Mouse (Mus musculus): ENCODE results near the gene Gne. TPM values are rescaled to one million over a fixed set of nuclear protein-coding genes. Genes with fewer than 3 reads are reported as not detected.

Gene Gne
- polyA plus RNA-seq, 1 experiment from 2014 or later: 23.2 TPM

GRCm38 (mm10) chr4:44024241-44024640 is 59.7 kb downstream of the Gne start:
- no peak overlapping the region for H3K4me2 ChIP-seq (ENCODE audit: low read depth)
- WGBS: 96% methylated on average over 6 of the region's 6 CpGs
- DNase-seq (ENCODE audit: low spot score) (no peak), ATAC-seq (ENCODE audit: insufficient read depth, low FRiP score, low TSS enrichment) (no peak)
- no peak overlapping the region for H3K9ac ChIP-seq (ENCODE audit: low read length)
- peaks cover 11% of the 10 kb centered on the region for H3K36me3 ChIP-seq (ENCODE audit: control insufficient read depth, insufficient read depth, low read length)
- no peaks in the 10 kb centered on the region for H3K4me1 ChIP-seq (ENCODE audit: control insufficient read depth, insufficient read depth, low read length)
- no peak overlapping the region for H3K27ac ChIP-seq (ENCODE audit: low read depth, low read length)
- no peak overlapping the region for H3K4me3 ChIP-seq (ENCODE audit: low read depth, low read length)
- no peaks in the 10 kb centered on the region for H3K9me3 ChIP-seq (ENCODE audit: control insufficient read depth, low read length)
- no peaks in the 10 kb centered on the region for H3K27me3 ChIP-seq (ENCODE audit: control insufficient read depth, insufficient read depth, low read length)

GRCm38 (mm10) chr4:44023681-44024080 is 60.3 kb downstream of the Gne start:
- H3K36me3 ChIP-seq (ENCODE audit: control insufficient read depth, insufficient read depth, low read length): peaks cover 11% of the 10 kb centered on the region
- H3K4me2 ChIP-seq (ENCODE audit: low read depth): no peak overlapping the region
- no peak overlapping the region for H3K9ac ChIP-seq (ENCODE audit: low read length)
- ATAC-seq (ENCODE audit: insufficient read depth, low FRiP score, low TSS enrichment) (no peak), DNase-seq (ENCODE audit: low spot score) (no peak)
- no peaks in the 10 kb centered on the region for H3K9me3 ChIP-seq (ENCODE audit: control insufficient read depth, low read length)
- H3K27me3 ChIP-seq (ENCODE audit: control insufficient read depth, insufficient read depth, low read length): no peaks in the 10 kb centered on the region
- no peaks in the 10 kb centered on the region for H3K4me1 ChIP-seq (ENCODE audit: control insufficient read depth, insufficient read depth, low read length)
- WGBS: 97% methylated on average over 9 of the region's 9 CpGs
- H3K4me3 ChIP-seq (ENCODE audit: low read depth, low read length): no peak overlapping the region
- H3K27ac ChIP-seq (ENCODE audit: low read depth, low read length): no peak overlapping the region

- Histone ChIP-seq H3K27ac (ENCODE audit: low read depth, low read length) (no peak overlapping the region), H3K4me1 (ENCODE audit: control insufficient read depth, insufficient read depth, low read length) (no peaks in the 10 kb centered on the region), H3K9ac (ENCODE audit: low read length) (no peak overlapping the region), H3K4me3 (ENCODE audit: low read depth, low read length) (no peak overlapping the region), H3K4me2 (ENCODE audit: low read depth) (no peak overlapping the region), H3K36me3 (ENCODE audit: control insufficient read depth, insufficient read depth, low read length) (peaks cover 8% of the 10 kb centered on the region), H3K9me3 (ENCODE audit: control insufficient read depth, low read length) (no peaks in the 10 kb centered on the region), H3K27me3 (ENCODE audit: control insufficient read depth, insufficient read depth, low read length) (no peaks in the 10 kb centered on the region)
- ATAC-seq (ENCODE audit: insufficient read depth, low FRiP score, low TSS enrichment) (no peak), DNase-seq (ENCODE audit: low spot score) (no peak)
- WGBS: 96% methylated on average over 11 of the region's 11 CpGs
Observed at GRCm38 (mm10) chr4:44022766-44023165, 61.2 kb downstream of the Gne start.

DNA sequence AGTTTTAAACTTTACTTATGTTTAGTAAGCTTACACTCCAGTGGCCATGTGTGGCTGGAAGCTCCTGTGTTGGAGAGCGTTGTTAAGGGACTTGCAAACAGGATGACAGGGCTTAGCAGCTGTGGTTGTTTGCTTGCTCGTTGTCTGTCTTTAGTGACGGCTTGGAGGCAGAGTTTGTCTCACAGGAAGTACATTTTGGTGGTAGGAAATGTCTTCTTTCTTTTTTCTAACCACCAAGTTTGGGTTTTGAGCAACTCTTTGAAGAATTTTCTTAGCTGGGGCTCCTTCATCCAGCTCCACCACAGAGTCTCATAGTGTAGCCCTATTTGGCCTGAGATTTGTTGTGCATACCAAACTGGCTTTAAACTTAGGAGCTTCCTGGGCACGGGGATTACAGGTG is 61.7 kb downstream of the Gne start:
- WGBS: 91% methylated on average over 4 of the region's 4 CpGs
- Histone ChIP-seq H3K27me3 (ENCODE audit: control insufficient read depth, insufficient read depth, low read length) (no peaks in the 10 kb centered on the region), H3K9ac (ENCODE audit: low read length) (no peak overlapping the region), H3K4me1 (ENCODE audit: control insufficient read depth, insufficient read depth, low read length) (no peaks in the 10 kb centered on the region), H3K4me2 (ENCODE audit: low read depth) (no peak overlapping the region), H3K9me3 (ENCODE audit: control insufficient read depth, low read length) (no peaks in the 10 kb centered on the region), H3K4me3 (ENCODE audit: low read depth, low read length) (no peak overlapping the region), H3K36me3 (ENCODE audit: control insufficient read depth, insufficient read depth, low read length) (peaks cover 8% of the 10 kb centered on the region), H3K27ac (ENCODE audit: low read depth, low read length) (no peak overlapping the region)
- DNase-seq (ENCODE audit: low spot score) (no peak), ATAC-seq (ENCODE audit: insufficient read depth, low FRiP score, low TSS enrichment) (no peak)

DNA sequence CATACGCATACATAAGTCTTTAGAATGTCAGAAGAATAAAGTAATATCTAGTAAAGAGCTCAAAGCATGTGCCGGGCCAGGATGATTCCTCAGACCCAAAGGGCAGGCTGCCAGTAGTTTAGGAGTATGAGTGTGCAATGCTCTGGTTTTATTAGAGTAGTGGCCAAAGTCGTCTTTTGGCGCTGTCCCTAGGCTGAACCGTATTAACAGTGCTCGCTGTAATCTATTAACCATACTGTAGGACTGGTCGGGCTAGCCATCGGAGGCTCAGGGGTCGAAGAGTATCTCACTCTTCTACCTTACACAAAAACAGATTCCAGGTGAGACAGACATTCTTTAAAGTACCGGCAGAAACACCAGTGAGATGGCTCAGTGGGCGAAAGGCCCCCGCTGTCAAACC is 67.2 kb downstream of the Gne start:
- Histone ChIP-seq H3K9ac (ENCODE audit: low read length) (no peak overlapping the region), H3K27ac (ENCODE audit: low read depth, low read length) (no peak overlapping the region), H3K9me3 (ENCODE audit: control insufficient read depth, low read length) (no peaks in the 10 kb centered on the region), H3K27me3 (ENCODE audit: control insufficient read depth, insufficient read depth, low read length) (no peaks in the 10 kb centered on the region), H3K4me1 (ENCODE audit: control insufficient read depth, insufficient read depth, low read length) (peaks cover 12% of the 10 kb centered on the region), H3K4me3 (ENCODE audit: low read depth, low read length) (no peak overlapping the region), H3K36me3 (ENCODE audit: control insufficient read depth, insufficient read depth, low read length) (peaks cover 4% of the 10 kb centered on the region), H3K4me2 (ENCODE audit: low read depth) (no peak overlapping the region)
- ATAC-seq (ENCODE audit: insufficient read depth, low FRiP score, low TSS enrichment) (no peak), DNase-seq (ENCODE audit: low spot score) (no peak)
- WGBS: 96% methylated on average over 12 of the region's 12 CpGs

- DNase-seq (ENCODE audit: low spot score) (no peak), ATAC-seq (ENCODE audit: insufficient read depth, low FRiP score, low TSS enrichment) (no peak)
- Histone ChIP-seq H3K4me3 (ENCODE audit: low read depth, low read length) (no peak overlapping the region; the same call in 1 of the 2 replicates), H3K9ac (ENCODE audit: low read length) (no peak overlapping the region), H3K27ac (ENCODE audit: low read depth, low read length) (no peak overlapping the region), H3K27me3 (ENCODE audit: control insufficient read depth, insufficient read depth, low read length) (no peaks in the 10 kb centered on the region), H3K4me1 (ENCODE audit: control insufficient read depth, insufficient read depth, low read length) (peaks cover 12% of the 10 kb centered on the region), H3K36me3 (ENCODE audit: control insufficient read depth, insufficient read depth, low read length) (peaks cover 4% of the 10 kb centered on the region), H3K4me2 (ENCODE audit: low read depth) (no peak overlapping the region), H3K9me3 (ENCODE audit: control insufficient read depth, low read length) (no peaks in the 10 kb centered on the region)
- WGBS: 94% methylated on average over 4 of the region's 4 CpGs
Observed at GRCm38 (mm10) chr4:44016071-44016470, 67.9 kb downstream of the Gne start.

DNA sequence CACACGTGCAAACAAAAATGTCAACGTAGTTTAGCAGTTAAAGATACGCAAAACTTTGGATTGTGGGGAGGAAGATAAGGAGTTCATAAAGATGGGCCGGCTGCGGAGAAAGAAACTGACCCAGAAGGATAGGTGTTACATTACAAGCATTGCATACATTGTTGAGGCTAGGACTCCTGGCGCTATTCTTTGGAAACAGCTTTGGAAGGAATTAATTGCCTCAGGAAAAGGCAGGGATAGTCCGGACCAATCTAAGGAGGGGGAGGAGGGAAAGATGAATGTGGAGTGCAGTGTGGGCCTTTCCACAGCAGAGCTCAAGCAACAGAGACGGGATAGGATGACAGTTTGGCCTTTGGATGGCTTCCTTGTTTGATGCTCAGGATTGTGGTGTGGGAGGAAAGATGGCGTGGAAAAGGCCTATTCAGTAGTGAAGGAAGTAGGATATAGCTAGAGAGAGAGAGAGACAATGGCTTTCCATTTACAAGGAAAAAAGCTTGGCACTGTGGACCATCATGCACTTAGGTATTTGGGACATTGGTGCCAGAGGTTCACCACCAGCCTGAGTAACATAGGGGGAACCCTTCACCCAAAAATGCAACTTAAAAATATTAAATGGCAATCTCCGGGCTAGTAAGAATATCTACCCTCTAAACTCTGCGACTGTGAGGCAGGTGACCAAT is 70.4 kb downstream of the Gne start:
- no peak overlapping the region for H3K27ac ChIP-seq (ENCODE audit: low read depth, low read length)
- H3K27me3 ChIP-seq (ENCODE audit: control insufficient read depth, insufficient read depth, low read length): no peaks in the 10 kb centered on the region
- WGBS: 30% methylated on average over 11 of the region's 11 CpGs
- peaks cover 12% of the 10 kb centered on the region for H3K4me1 ChIP-seq (ENCODE audit: control insufficient read depth, insufficient read depth, low read length)
- H3K9me3 ChIP-seq (ENCODE audit: control insufficient read depth, low read length): no peaks in the 10 kb centered on the region
- H3K4me2 ChIP-seq (ENCODE audit: low read depth): peak overlapping the region; percentile 83
- H3K36me3 ChIP-seq (ENCODE audit: control insufficient read depth, insufficient read depth, low read length): no peaks in the 10 kb centered on the region
- DNase-seq (ENCODE audit: low spot score): no peak
- ATAC-seq (ENCODE audit: insufficient read depth, low FRiP score, low TSS enrichment): no peak
- H3K4me3 ChIP-seq (ENCODE audit: low read depth, low read length): peak overlapping the region; percentile 96
- H3K9ac ChIP-seq (ENCODE audit: low read length): peak overlapping the region; percentile 83

- ATAC-seq (ENCODE audit: insufficient read depth, low FRiP score, low TSS enrichment) (peak; percentile 97), DNase-seq (ENCODE audit: low spot score) (peak; percentile 90)
- peaks cover 12% of the 10 kb centered on the region for H3K4me1 ChIP-seq (ENCODE audit: control insufficient read depth, insufficient read depth, low read length)
- 0 out of 2 replicates have a peak overlapping the region, but pooled peaks have one; percentile 35 for H3K27ac ChIP-seq (ENCODE audit: low read depth, low read length)
- H3K9me3 ChIP-seq (ENCODE audit: control insufficient read depth, low read length): no peaks in the 10 kb centered on the region
- H3K9ac ChIP-seq (ENCODE audit: low read length): peak overlapping the region; percentile 83
- H3K4me3 ChIP-seq (ENCODE audit: low read depth, low read length): peak overlapping the region; percentile 96
- peak overlapping the region; percentile 83 for H3K4me2 ChIP-seq (ENCODE audit: low read depth)
- WGBS: under 1% methylated on average over 77 of the region's 77 CpGs
- H3K36me3 ChIP-seq (ENCODE audit: control insufficient read depth, insufficient read depth, low read length): no peaks in the 10 kb centered on the region
- no peaks in the 10 kb centered on the region for H3K27me3 ChIP-seq (ENCODE audit: control insufficient read depth, insufficient read depth, low read length)
Observed at GRCm38 (mm10) chr4:44012376-44013367, 71.3 kb downstream of the Gne start.
